Mouse (Mus musculus) 416B (cell line): ENCODE measurements around the gene Gm20503.

Experiments
- DNase-seq: peaks from one replicate; pipeline ENCODE4 v3.0.0; 2011; ENCODE audit warnings: low read depth

Gene Gm20503

GRCm38 (mm10) chr4:59002948-59003805 lies at the start of gene Gm20503:
TSS of gene Gm20503 (plus strand) at chr4:59003210.
- DNase-seq = peak; percentile 83

GRCm38 (mm10) chr4:58961719-58962118 lies 41.3 kb upstream of the Gm20503 start:
- no peak for DNase-seq

GRCm38 (mm10) chr4:58963271-58963670 lies 39.7 kb upstream of the Gm20503 start:
- DNase-seq = no peak

- no peak for DNase-seq
These were observed 37.9 kb upstream of the Gm20503 start for GRCm38 (mm10) chr4:58965136-58965535.

- DNase-seq = no peak
These were observed 32.3 kb upstream of the Gm20503 start for GRCm38 (mm10) chr4:58970678-58971077.

- DNase-seq = no peak
These were observed 27.3 kb upstream of the Gm20503 start for GRCm38 (mm10) chr4:58975711-58976110.

- no peak for DNase-seq
These were observed 21.6 kb upstream of the Gm20503 start for GRCm38 (mm10) chr4:58981421-58981820.

- no peak for DNase-seq
These were observed 20.2 kb upstream of the Gm20503 start for GRCm38 (mm10) chr4:58982806-58983205.

- peak; percentile 82 for DNase-seq
These were observed 17.8 kb upstream of the Gm20503 start for GRCm38 (mm10) chr4:58985157-58985648.

GRCm38 (mm10) chr4:58986540-58987190 lies 16.3 kb upstream of the Gm20503 start, which contains the start of gene Ptgr1:
TSS of gene Ptgr1 (minus strand) at chr4:58987119.
- no peak for DNase-seq

GRCm38 (mm10) chr4:58989303-58989898 lies 13.6 kb upstream of the Gm20503 start:
- no peak for DNase-seq

GRCm38 (mm10) chr4:58990609-58991434 lies 12.2 kb upstream of the Gm20503 start:
- no peak for DNase-seq

GRCm38 (mm10) chr4:58992195-58992594 lies 10.8 kb upstream of the Gm20503 start:
- no peak for DNase-seq

- DNase-seq = no peak
These were observed 8.2 kb upstream of the Gm20503 start, which contains the start of gene Dnajc25 for GRCm38 (mm10) chr4:58994762-58995161. TSS of gene Dnajc25 (plus strand) at chr4:58995062.

GRCm38 (mm10) chr4:58995251-58995693 lies 7.7 kb upstream of the Gm20503 start:
- DNase-seq = no peak

GRCm38 (mm10) chr4:58997081-58997480 lies 5.9 kb upstream of the Gm20503 start:
- no peak for DNase-seq

GRCm38 (mm10) chr4:58998688-58999087 lies 4.3 kb upstream of the Gm20503 start:
- no peak for DNase-seq

GRCm38 (mm10) chr4:58999686-59000085 lies 3.3 kb upstream of the Gm20503 start:
- DNase-seq = peak; percentile 87

- DNase-seq = peak; percentile 91
These were observed 2.4 kb upstream of the Gm20503 start for GRCm38 (mm10) chr4:59000614-59001013.

GRCm38 (mm10) chr4:59003806-59004200 lies 793 bp downstream of the Gm20503 start:
- no peak for DNase-seq

- DNase-seq = no peak
These were observed 3.2 kb downstream of the Gm20503 start for GRCm38 (mm10) chr4:59006211-59006610.

- peak; percentile 75 for DNase-seq
These were observed 4.0 kb downstream of the Gm20503 start for GRCm38 (mm10) chr4:59007016-59007415.
